Mouse (Mus musculus) T-helper 2 cell (primary cell): ENCODE measurements around the gene Klf13.

Source experiments
- in situ Hi-C: fragments of 300-600 bp; cut with MboI, MseI; formaldehyde crosslinking; loops from one replicate; pipeline ENCODE4 v1.15.1; 2025; ENCODE audit warnings: high pct_unique_total_duplicates

Klf13 gene

DNA sequence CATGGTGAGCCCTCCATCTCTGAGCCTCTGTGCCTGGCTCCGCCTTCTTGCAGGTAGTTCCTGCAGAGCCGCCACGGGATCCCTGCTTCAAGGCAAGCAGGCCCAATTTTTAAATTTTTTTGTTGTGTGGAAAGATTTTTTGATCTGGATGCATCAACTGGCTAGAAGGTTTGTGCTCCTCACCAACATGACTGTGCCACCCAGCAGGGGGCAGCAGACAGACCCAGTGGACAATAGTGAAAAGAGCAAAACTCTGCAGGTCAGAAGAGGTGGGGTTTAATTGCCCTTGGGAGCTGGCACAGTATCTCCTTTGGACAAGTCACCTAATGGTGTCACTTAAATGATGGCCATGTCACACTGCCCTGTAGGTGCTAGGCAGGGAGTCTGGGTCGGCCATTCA, 83.4 kb downstream of the Klf13 start:
- in situ Hi-C loops: loop anchor here (5.0 to 25.0 kb wide), 3 partner anchors 38 to 682 kb away; partner anchors contain the start of gene E030018B13Rik

DNA sequence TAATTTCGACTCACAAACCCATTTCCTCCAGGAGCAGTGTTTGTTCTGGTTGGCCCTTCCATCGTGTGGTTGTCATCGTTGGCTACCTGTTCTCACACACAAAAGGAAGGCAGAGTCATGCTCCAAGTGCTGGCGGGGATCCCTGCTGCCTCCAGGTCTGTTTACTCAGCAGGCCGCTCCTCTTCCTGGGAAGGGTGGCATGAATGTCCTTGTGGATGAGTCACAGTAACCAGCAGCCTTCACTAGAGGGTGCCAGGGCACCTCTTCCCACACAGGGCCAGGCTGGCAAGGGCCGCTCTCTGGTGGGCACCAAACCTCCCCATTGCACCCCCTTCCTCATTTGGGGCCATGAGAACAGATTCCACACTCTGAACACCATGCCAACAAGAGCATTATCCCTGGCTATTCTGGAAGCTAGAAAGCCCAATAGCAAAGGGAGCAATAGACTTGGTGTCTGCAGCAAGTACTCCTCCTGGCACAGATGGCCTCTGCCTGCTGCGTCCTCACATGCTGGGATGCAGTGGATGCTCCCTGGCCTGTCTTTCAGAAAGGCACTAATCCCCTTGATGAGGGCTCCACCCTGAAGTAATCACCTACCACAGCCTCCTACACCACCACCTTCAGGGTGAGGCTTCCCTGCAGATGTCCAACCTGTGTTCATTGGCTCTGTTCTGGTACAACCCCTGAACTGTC, 86.7 kb downstream of the Klf13 start:
- in situ Hi-C loops: loop anchor here (25.0 kb wide), 1 partner anchor 685 kb away; no protein-coding TSS in a partner anchor
